Mouse (Mus musculus) kidney, adult 8-10 months (tissue): ENCODE data around the gene Agap1.

Experiments
- DNase-seq, 2 experiments: peaks; one replicate each; pipeline ENCODE4 v3.0.0; 2022

Gene Agap1

DNA sequence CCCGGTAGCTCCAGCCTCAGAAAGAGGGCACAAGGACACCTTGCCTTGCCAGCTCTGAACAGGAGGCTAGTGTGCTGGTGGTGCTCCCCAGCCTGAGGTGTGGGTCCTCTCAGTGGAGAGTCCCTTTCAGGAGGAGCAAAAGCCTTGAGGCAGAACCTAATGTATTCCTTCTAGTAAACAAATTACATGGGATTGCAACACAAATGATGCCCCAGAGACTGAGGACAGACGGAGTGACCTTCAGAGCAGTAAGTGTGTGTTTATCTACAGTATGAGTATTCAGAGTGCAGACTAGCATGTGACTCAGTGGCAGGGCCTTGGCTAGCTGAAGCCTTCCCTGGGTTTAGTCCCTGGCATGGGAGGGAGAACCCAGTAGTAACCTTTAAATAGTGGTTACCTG lies 165.4 kb downstream of the Agap1 start:
- DNase-seq = peak in 1 of 2 experiments; percentile 15

GRCm38 (mm10) chr1:89621014-89621791 lies 166.6 kb downstream of the Agap1 start:
- DNase-seq = no peak

DNA sequence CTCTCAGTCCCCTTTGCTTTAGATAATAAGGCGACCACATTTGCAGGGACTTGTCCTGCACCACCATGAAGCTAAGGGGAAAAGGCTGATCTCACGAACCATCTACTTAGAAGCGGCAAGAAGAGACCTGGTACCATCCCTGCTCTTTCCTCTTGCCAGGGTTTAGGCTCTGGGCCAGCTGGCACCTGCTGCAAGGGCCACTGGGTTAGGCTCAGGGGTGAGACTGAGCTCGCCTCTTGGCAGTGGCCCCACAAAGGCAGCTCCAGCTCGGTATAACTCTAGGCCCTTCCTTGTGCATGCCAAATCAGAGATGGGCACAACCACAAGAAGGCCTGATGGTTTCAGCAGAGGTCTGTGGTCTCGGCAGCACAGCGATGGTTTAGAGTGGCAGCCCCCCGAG lies 167.3 kb downstream of the Agap1 start:
- peak; percentile 82 to 83 for DNase-seq

DNA sequence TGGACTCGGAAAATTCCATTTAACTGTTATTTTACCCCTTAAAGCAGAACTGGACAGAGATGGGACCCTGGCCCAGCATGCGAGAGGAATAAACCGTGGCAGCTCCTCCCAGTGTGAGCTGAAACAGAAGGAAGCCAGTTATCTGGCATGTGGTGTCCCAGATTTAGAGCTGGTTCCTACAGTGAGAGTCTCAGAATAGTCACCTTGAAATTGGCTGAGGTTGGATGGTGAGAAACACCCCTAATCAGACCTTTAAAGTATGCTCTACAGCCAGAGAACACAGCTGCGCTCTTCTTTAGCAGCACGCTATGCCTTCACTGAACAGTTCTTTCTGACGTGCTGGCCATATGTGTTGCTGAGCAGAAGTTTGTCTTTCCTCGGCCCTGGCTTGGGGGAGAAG lies 168.2 kb downstream of the Agap1 start:
- no peak for DNase-seq

DNA sequence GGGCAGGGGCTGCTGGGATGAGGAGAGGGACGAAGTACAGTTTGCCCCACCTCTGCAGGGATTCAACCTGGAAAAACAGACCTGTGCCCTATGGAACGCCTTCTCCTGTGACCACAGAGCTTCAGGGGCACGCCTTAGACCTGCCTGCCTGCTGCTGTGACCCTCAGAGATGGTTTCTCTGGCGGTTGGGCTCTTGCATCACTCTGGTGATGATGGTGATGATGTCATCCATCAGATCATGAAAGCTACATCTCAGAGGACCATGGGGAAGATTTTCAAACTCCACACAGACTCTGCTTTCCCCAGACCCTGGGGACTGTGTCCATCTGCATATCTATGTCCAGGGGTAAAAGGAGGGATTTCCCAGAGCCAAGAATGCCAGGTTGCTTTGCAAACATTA lies 170.7 kb downstream of the Agap1 start:
- no peak for DNase-seq

- DNase-seq = no peak
Observed at GRCm38 (mm10) chr1:89625967-89626366, 171.4 kb downstream of the Agap1 start.

- DNase-seq = peak in 1 of 2 experiments; percentile 25
Observed at GRCm38 (mm10) chr1:89626940-89627339, 172.3 kb downstream of the Agap1 start.

DNA sequence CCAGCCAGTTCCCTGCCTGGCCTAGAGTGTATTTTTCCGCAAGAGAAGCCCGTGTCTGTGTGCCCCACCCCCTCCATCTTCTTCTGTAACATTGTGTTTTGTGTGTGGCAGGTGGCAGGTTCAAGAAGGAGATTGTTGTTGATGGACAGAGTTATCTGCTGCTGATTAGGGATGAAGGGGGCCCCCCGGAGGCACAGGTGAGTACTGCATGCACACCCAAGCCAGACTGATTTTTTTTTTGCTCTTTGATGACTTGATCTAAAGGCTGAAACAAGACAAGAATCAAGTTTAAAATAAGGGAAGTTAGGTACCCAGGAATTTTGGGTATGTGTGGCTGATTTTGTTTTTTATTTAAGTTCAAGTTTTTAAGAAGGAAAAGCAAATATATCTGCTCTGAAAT lies 173.0 kb downstream of the Agap1 start:
- DNase-seq = peak in 1 of 2 experiments; percentile 41

GRCm38 (mm10) chr1:89630836-89631235 lies 176.2 kb downstream of the Agap1 start:
- DNase-seq = no peak

- DNase-seq = peak in 1 of 2 experiments; percentile 30
Observed at GRCm38 (mm10) chr1:89631747-89632146, 177.1 kb downstream of the Agap1 start.

DNA sequence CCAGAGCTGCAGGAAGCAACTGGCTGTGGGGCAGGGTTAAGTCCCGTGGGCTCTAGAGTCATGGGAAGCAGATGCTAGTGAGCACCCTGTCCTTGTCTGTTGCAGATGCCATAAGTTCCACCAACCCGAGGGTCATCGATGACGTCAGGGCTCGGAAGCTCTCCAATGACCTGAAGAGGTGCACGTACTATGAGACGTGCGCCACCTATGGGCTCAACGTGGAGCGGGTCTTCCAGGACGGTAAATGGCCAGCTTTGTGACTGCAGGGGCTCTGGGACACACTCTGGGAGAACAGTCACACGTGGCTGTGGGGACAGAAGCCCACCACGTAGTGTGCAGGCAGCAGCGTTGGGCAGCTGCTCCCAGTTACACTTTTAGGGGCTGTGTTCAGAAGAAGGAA lies 179.4 kb downstream of the Agap1 start:
- DNase-seq = no peak

DNA sequence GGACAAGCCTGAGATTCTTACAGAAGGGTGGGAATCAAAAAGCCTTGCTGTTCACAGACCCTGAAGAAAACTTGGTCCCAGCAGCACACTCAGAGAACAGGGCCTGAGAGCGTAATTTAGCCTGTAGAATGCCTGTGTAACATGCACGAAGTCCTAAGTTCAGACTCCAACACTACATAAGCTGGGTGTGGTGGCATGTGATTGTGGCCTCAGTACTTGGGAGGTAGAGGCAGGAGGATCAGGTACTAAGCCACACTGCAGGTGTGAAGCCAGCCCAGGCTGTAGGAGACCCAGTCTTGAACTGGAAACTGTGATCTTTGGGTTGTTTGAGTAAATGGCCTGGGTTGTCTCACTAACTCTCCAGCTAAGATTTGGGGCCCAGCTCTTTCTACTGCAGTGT lies 180.5 kb downstream of the Agap1 start:
- no peak for DNase-seq

DNA sequence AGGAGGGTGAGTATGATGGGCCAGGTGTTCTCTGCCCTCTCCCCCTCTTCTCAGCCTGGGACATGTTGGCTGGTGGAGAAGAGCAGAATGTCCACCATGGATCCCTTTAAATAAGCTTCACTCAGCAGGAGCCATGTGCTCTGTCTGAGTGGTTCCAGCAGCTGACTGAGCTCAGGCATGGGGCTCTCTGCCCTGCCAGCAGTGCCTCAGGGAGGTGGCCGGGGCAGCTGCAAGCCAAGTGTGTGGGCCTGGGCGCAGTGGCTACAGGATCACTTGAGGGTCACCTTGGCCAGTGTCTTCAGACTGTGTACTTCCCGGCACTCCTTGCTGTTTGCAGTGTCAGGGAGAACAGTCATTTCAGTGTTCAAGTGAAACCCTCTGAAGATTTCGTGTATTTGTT lies 183.1 kb downstream of the Agap1 start:
- no peak for DNase-seq

GRCm38 (mm10) chr1:89643445-89644100 lies 189.0 kb downstream of the Agap1 start:
- peak in 1 of 2 experiments; percentile 44 for DNase-seq

- DNase-seq = peak; percentile 54 to 62
Observed at GRCm38 (mm10) chr1:89644120-89644519, 189.5 kb downstream of the Agap1 start.

GRCm38 (mm10) chr1:89646326-89647018 lies 191.9 kb downstream of the Agap1 start:
- DNase-seq = peak; percentile 75 to 88

DNA sequence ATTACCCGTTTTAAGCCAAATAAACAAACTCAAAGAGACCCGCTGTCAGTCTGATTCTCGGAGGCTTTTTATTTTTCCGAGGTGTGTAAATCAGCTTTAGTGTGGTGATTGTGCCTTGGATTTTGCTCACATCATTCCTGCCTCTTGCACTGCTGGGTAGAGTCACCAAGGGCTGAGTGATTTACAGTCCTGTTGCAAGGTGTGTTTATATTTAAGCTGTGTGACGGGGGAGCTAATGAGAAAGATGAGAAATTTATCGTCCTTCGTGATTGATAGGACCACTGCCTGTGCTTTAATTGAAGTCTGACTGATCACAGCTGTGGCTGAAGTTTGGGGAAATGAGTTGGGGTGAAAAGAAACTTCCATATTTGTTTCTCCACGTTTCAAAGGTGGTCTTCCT lies 192.9 kb downstream of the Agap1 start:
- DNase-seq = no peak

DNA sequence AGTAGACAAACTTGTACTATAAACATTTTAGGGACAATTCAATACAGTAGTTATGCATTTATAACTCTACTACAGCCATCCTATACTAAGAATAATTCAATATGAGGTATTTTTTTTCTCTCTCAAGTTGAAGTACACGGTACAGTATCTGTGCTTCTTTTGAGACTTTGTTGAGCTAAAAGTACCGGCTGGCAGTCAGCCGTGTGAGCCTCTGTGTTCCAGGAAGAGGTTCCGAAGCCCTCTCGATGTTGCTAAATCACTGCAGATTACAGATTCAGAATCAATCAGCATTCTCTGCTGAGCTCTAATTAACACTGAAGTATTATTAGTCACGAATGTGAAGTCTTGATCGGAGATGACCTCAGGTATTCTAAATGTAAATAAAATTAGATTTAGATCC lies 196.0 kb downstream of the Agap1 start:
- DNase-seq = no peak

DNA sequence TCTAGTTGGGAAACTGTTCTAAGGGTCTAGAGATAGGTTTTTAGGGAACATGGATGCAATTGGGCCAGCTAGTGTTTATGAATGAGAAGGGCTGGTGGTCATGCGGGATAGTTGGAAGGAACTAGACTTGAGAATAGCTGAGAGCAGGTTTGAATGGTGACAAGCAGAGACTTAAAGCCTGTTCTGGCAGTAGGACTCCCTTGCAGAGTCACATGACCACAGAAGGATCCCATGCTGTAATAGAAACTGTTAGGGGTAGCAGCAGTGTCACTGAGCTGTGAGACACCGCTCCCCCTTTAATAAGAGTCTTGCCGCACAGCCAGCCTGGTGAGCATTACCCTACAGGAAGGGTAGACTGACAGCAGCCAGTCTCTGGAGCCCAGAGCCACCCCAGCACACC lies 201.6 kb downstream of the Agap1 start:
- DNase-seq = no peak

DNA sequence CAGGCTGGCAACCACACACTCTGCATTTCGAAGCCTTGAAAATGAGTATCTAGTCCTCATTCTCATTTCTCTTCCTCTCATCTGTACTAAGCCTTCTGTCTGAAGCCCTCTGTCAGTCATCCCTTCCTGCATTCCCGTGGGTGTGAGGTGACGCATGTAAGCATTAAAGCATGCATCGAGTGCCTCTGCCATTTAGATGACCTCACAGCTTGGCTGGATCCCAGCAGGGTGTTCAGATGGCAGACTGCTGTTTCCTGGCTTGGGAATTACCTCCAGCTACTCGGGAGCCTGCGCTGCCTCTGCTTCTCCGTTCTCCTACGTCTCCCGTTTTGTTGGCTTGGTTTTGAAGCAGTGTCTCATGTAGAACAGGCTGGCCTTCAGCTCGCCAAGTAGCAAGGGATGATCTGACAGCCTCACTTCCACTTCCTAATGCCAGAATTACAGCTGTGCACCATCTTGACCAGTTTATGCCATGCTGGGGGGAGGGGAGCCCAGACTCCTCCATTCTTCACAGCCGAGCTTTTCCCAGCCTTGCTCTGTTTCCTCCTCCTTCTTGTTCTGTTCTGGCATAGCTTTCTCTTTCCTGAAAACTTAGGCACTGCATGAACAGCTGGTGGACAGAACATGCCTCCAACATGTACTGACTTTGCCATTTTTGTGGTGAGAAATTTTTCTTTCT lies 202.2 kb downstream of the Agap1 start:
- DNase-seq = peak; percentile 12 to 18

DNA sequence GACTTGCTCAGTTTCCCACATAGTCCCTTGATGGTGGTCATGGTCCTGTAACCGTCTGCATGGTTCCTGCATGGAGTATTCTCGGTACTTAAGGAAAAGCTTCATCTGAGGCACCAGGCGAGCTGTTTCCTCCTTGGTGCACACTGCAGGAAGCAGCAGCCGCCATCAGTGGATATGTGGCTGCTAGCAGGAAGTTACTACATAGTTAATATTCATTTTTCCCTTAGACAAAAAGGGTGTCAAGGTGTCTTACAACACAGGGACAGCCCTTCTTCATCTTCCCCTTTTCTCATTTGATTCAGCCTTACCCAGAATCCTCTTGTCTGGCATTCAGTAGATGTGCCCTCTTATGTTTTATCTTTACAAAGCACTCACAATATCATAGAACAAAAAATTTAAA lies 206.2 kb downstream of the Agap1 start:
- DNase-seq = no peak

GRCm38 (mm10) chr1:89666154-89666553 lies 211.5 kb downstream of the Agap1 start:
- no peak for DNase-seq

- DNase-seq = no peak
Observed at GRCm38 (mm10) chr1:89667387-89667786, 212.8 kb downstream of the Agap1 start.
